Mouse (Mus musculus) testis, adult 2 months (tissue): Measurements from ENCODE around the gene Hpse2. TPM values are rescaled to one million over a fixed set of nuclear protein-coding genes. Genes with fewer than 3 reads are reported as not detected.

Source experiments
- H3K27ac ChIP-seq: fragments of 200-500 bp; 2 replicates; pipeline ENCODE4 v1.5.1; 2012; ENCODE audit warnings: low read depth, low read length; ENCODE audit not compliant: control insufficient read depth, insufficient read depth
- H3K27me3 ChIP-seq: fragments of 200-500 bp; 2 replicates; pipeline ENCODE4 v1.6.1; 2012; ENCODE audit warnings: mild to moderate bottlenecking, low read length, moderate library complexity; ENCODE audit not compliant: control insufficient read depth, insufficient read depth
- H3K36me3 ChIP-seq: fragments of 200-500 bp; 2 replicates; pipeline ENCODE4 v1.6.1; 2012; ENCODE audit warnings: mild to moderate bottlenecking, low read length; ENCODE audit not compliant: control insufficient read depth, insufficient read depth
- H3K4me1 ChIP-seq: fragments of 200-500 bp; 2 replicates; pipeline ENCODE4 v1.6.1; 2012; ENCODE audit warnings: low read length; ENCODE audit not compliant: control insufficient read depth, insufficient read depth
- H3K4me3 ChIP-seq: fragments of 200-500 bp; 2 replicates; pipeline ENCODE4 v1.5.1; 2012; ENCODE audit warnings: low read depth, mild to moderate bottlenecking, low read length, moderate library complexity, mixed read lengths; ENCODE audit not compliant: control insufficient read depth
- CTCF ChIP-seq: fragments of 200-500 bp; IDR thresholded peaks from 2 replicates; pipeline ENCODE4 v1.5.1; 2012; ENCODE audit warnings: low read depth, mild to moderate bottlenecking, inconsistent platforms, low read length, moderate library complexity; ENCODE audit not compliant: control insufficient read depth, insufficient read depth, insufficient replicate concordance
- POLR2A ChIP-seq: fragments of 200-500 bp; IDR thresholded peaks from 2 replicates; pipeline ENCODE4 v1.6.1; 2012; ENCODE audit warnings: low read depth, mild to moderate bottlenecking, inconsistent platforms, low read length, moderate library complexity; ENCODE audit not compliant: control insufficient read depth
- polyA plus RNA-seq: library from polyadenylated mRNA; depleted of rRNA; stranded (reverse); fragments of >200 nt; gene quantifications from 2 replicates; pipeline ENCODE4 v1.2.3, GENCODE M21; 2012

Hpse2 gene
- polyA plus RNA-seq, 1 experiment = 1.3 TPM

DNA sequence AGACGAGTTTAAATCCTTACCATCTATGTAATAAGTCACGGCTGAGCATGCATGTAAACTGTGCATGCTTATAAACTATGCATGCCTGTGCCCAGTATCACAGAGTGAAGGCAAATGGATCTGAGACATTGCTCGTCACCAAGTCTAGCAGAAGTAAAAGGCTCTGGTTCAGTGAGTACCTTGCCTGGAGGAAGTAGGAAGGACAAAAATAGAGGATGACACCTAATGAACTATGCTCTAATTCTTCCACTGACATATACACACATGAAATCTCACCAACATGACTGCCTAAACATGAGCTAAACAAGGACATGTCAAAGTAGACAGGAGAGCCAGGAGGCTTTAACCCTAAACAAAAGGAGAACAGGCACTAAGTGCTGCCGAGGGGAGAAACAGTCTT is 391.7 kb downstream of the Hpse2 start:
- TF ChIP-seq POLR2A (no peak), CTCF (no peak)
- H3K4me3 ChIP-seq = no peak overlapping the region
- H3K27me3 ChIP-seq = no peaks in the 10 kb centered on the region
- no peaks in the 10 kb centered on the region for H3K4me1 ChIP-seq
- no peaks in the 10 kb centered on the region for H3K36me3 ChIP-seq
- no peak overlapping the region for H3K27ac ChIP-seq

DNA sequence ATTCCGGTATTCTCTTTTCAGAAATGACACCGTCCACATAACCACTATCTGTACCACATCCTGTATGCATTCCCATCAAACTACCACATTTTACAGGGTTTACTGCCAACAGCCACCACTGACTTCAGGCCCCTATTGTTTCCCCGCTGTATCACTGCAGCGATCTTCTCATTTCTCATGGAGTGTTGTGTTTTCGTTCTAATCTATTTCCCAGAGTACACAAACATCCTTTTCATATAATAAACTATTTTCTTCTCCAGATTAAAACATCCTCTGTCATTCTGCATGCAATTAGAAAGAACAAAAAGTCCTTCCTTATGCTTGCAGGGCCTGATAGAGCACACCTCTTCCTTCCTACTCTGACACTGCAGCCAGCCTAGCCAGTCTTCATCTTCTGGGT is 399.3 kb downstream of the Hpse2 start:
- TF ChIP-seq POLR2A (no peak), CTCF (no peak)
- Histone ChIP-seq H3K4me1 (no peaks in the 10 kb centered on the region), H3K4me3 (no peak overlapping the region), H3K27me3 (no peaks in the 10 kb centered on the region), H3K27ac (no peak overlapping the region), H3K36me3 (no peaks in the 10 kb centered on the region)

DNA sequence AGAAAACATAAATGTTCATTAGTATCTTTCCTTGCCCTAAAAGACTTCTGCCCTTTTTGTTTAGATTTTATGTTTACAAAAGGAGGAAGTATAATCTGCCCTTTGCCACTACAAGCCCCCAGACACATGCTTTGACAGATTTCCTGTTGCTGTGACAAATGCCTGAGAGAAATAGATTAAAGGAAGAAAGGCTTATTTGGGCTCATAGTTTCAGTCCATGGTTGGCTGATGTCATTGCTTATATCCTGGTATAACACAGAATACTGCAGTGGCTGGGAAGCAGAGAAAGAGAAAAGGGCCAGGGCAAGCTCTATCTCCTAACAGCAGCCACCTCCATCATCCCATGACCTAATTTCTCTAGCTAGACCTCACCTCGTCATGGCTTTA is 401.8 kb downstream of the Hpse2 start:
- H3K4me1 ChIP-seq = no peaks in the 10 kb centered on the region
- H3K36me3 ChIP-seq = no peaks in the 10 kb centered on the region
- TF ChIP-seq CTCF = no peak
- no peak for TF ChIP-seq POLR2A
- no peak overlapping the region for H3K27ac ChIP-seq
- H3K4me3 ChIP-seq = no peak overlapping the region
- no peaks in the 10 kb centered on the region for H3K27me3 ChIP-seq

DNA sequence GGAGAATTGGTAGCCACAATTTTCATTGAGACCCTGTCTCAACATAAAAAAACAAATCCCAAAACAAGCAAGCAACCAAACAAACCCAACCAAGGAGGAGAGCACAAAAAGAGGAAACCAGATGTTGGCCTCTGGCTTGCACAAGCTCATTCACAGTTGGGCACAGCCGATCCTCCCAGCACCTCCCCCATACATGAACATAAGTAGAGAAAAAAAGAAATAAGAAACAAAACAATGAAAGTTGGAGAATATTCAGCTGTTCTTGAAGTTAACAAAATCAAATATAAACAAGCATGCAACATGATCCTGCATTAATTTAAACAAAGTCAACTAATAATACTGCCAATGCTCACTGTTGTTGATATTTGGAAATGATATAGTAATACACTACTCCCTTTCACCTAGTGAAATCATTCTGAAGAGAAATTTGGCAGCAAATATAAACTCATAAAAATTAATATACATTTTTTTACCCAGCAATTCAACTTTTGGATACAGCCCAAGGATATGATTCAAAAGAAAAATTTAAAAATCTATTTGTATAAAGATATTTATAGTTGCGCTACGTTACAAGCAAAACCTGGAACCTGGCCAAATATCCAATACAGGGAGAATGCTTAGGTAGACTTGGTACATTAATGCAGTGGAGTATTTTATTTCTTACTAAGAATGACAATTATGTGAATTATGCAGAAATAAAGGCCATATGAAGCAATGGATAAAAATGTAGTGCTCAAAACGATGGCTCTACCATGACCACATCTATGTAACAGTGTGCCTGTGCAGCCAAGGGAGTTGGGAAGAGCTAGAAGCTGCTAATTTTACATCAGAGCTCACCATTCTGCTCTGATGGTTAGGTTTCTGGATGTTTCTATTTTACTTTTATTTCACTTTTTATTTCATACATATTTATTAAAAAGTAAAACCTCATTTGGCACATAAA is 402.5 kb downstream of the Hpse2 start:
- H3K4me3 ChIP-seq = no peak overlapping the region
- H3K4me1 ChIP-seq = no peaks in the 10 kb centered on the region
- no peaks in the 10 kb centered on the region for H3K27me3 ChIP-seq
- TF ChIP-seq CTCF = no peak
- TF ChIP-seq POLR2A = no peak
- no peaks in the 10 kb centered on the region for H3K36me3 ChIP-seq
- no peak overlapping the region for H3K27ac ChIP-seq

DNA sequence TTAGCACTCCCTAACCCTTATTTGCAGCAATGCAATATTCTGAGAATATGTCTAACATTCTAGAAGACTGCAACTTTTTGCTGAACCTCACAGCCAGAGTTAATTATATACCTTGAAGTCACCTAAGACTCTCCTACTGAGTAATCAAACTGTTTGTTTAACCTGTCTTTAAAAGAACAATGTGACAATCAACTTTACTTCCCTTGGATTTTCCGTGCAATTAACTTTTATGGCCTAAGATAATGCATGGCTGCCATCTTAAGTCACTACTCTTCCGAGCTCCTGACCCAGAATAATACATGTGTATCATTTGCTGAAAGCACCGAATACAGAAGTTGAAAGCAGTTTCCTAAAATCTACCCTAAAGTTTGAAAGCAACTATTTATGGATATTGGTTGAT is 407.6 kb downstream of the Hpse2 start:
- Histone ChIP-seq H3K27me3 (no peaks in the 10 kb centered on the region), H3K4me3 (no peak overlapping the region), H3K27ac (no peak overlapping the region), H3K4me1 (no peaks in the 10 kb centered on the region), H3K36me3 (no peaks in the 10 kb centered on the region)
- TF ChIP-seq POLR2A = no peak
- no peak for TF ChIP-seq CTCF

DNA sequence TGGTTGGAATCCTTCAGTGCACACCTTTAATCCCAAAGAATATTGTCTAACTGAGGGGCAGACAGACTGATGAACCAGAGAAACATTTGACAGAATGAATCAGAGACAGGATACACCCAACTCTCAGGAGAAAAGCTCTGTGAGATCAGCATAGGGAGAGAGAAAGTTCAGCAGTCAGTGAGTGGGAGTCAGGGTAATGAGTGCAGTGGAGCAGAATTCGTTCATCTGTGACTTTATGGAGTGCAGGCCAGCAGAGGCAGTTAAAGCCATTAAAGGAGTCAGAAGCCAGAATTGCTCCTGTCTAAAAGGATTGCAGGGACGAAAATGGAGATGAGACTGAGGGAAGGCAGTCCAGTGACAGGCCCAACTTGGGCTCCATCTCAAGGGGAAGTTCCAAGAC is 410.2 kb downstream of the Hpse2 start:
- Histone ChIP-seq H3K27ac (no peak overlapping the region), H3K36me3 (no peaks in the 10 kb centered on the region), H3K4me3 (no peak overlapping the region), H3K4me1 (no peaks in the 10 kb centered on the region), H3K27me3 (no peaks in the 10 kb centered on the region)
- TF ChIP-seq CTCF (no peak), POLR2A (no peak)

DNA sequence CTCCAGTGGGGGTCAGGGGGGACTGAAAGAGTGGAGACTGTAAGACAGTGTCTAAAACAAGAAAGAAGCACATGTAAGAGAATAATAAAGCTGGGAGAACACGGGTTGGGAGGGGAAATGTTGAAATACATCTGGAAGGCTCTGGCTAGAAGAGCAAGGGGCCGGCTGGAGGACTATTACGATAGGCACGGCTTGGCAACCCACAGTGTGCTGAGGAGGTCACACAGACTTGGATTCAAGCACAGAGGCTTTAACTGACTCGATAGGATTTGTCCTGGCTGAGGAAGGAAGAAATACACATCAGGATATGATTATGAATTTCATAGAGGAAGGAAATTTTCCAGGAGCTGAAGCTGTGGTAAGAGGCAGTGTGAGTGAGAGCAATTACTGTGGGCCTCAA is 414.4 kb downstream of the Hpse2 start:
- H3K4me1 ChIP-seq = no peaks in the 10 kb centered on the region
- no peak overlapping the region for H3K4me3 ChIP-seq
- TF ChIP-seq CTCF (no peak), POLR2A (no peak)
- H3K36me3 ChIP-seq = no peaks in the 10 kb centered on the region
- no peak overlapping the region for H3K27ac ChIP-seq
- no peaks in the 10 kb centered on the region for H3K27me3 ChIP-seq

DNA sequence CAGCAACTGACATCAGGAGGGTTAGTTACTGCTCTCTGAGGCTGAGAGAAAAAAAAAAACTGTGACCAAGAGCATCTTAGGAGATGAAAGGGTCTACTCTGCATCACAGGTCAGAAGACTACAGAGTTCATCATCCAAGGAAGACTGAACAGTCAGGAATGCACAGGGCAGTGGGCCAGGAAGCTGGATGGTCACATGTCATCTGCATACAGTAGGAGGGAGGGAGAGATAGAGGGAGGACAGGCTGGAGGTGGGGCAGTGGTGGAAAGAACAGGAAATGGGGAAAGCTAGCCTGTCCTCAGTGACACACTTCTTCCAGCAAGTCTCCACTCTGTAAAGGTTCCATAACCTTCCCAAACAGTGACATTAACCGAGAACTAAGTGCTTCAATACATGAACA is 423.0 kb downstream of the Hpse2 start:
- Histone ChIP-seq H3K27ac (no peak overlapping the region), H3K27me3 (no peaks in the 10 kb centered on the region), H3K36me3 (no peaks in the 10 kb centered on the region), H3K4me1 (no peaks in the 10 kb centered on the region), H3K4me3 (no peak overlapping the region)
- TF ChIP-seq CTCF (no peak), POLR2A (no peak)
